Mouse (Mus musculus) hindbrain, embryonic 13.5 days (tissue): ENCODE results near the gene Sun2. TPM values are rescaled to one million over a fixed set of nuclear protein-coding genes. Genes with fewer than 3 reads are reported as not detected.

Experiments
- ATAC-seq: fragments of 200-750 bp; cut with Nextera tagmentation; 2 replicates; pipeline ENCODE4 v1.8.0; 2017; ENCODE audit warnings: moderate TSS enrichment; ENCODE audit not compliant: low FRiP score
- H3K27ac ChIP-seq: fragments of 300-500 bp; sonication (generic); 2 replicates; pipeline ENCODE4 v1.5.1; 2015; ENCODE audit warnings: inconsistent platforms, mild to moderate bottlenecking, moderate library complexity
- H3K27me3 ChIP-seq: fragments of 300-500 bp; sonication (generic); 2 replicates; pipeline ENCODE4 v1.6.1; 2015; ENCODE audit warnings: mild to moderate bottlenecking, inconsistent platforms
- H3K36me3 ChIP-seq: fragments of 300-500 bp; sonication (generic); 2 replicates; pipeline ENCODE4 v1.6.1; 2015; ENCODE audit warnings: mild to moderate bottlenecking, inconsistent platforms
- H3K4me1 ChIP-seq: fragments of 300-500 bp; sonication (generic); replicated peaks from 2 replicates; pipeline ENCODE4 v1.6.1; 2015; ENCODE audit warnings: inconsistent platforms
- H3K4me2 ChIP-seq: fragments of 300-500 bp; sonication (generic); 2 replicates; pipeline ENCODE4 v1.6.1; 2015; ENCODE audit warnings: inconsistent platforms, mild to moderate bottlenecking, moderate library complexity
- H3K4me3 ChIP-seq: fragments of 300-500 bp; sonication (generic); 2 replicates; pipeline ENCODE4 v1.5.1; 2015; ENCODE audit warnings: mild to moderate bottlenecking, inconsistent platforms
- H3K9ac ChIP-seq: fragments of 300-500 bp; sonication (generic); 2 replicates; pipeline ENCODE4 v1.6.1; 2015; ENCODE audit warnings: mild to moderate bottlenecking, inconsistent platforms
- H3K9me3 ChIP-seq: fragments of 300-500 bp; sonication (generic); 2 replicates; pipeline ENCODE4 v1.6.1; 2016; ENCODE audit warnings: inconsistent platforms
- WGBS: fragments of 180-500 bp; shearing (Covaris S2); methylation state at CpG from one replicate; pipeline ENCODE4 v1.1.7; 2015; 5-methylcytosine and 5-hydroxymethylcytosine counted together
- polyA plus RNA-seq: library from polyadenylated mRNA; unstranded; fragments of >200 nt; fragmentation: Nextera tagmentation; extraction: Ambion mirVana; gene quantifications from 2 replicates; pipeline ENCODE4 v1.2.1, GENCODE M21; 2015

Gene Sun2
- polyA plus RNA-seq, 1 experiment from 2014 or later: 9.8 TPM

- Histone ChIP-seq H3K36me3 (peaks cover 92% of the 10 kb centered on the region), H3K9me3 (no peaks in the 10 kb centered on the region), H3K4me3 (no peak overlapping the region), H3K4me1 (peaks cover 10% of the 10 kb centered on the region), H3K9ac (0 out of 2 replicates have a peak overlapping the region, but pooled peaks have one; percentile 1), H3K4me2 (no peak overlapping the region), H3K27ac (no peak overlapping the region), H3K27me3 (no peaks in the 10 kb centered on the region)
- no peak for ATAC-seq
- WGBS: 88% methylated on average over 8 of the region's 8 CpGs
These were observed 8.0 kb downstream of the Sun2 start for GRCm38 (mm10) chr15:79734311-79734710.

GRCm38 (mm10) chr15:79733640-79734039 lies 8.7 kb downstream of the Sun2 start:
- H3K4me3 ChIP-seq: no peak overlapping the region
- WGBS: 82% methylated on average over 4 of the region's 4 CpGs
- peaks cover 92% of the 10 kb centered on the region for H3K36me3 ChIP-seq
- H3K27ac ChIP-seq: no peak overlapping the region
- H3K27me3 ChIP-seq: no peaks in the 10 kb centered on the region
- no peak overlapping the region for H3K4me2 ChIP-seq
- no peak overlapping the region for H3K9ac ChIP-seq
- H3K4me1 ChIP-seq: peaks cover 7% of the 10 kb centered on the region
- no peaks in the 10 kb centered on the region for H3K9me3 ChIP-seq
- ATAC-seq: no peak

DNA sequence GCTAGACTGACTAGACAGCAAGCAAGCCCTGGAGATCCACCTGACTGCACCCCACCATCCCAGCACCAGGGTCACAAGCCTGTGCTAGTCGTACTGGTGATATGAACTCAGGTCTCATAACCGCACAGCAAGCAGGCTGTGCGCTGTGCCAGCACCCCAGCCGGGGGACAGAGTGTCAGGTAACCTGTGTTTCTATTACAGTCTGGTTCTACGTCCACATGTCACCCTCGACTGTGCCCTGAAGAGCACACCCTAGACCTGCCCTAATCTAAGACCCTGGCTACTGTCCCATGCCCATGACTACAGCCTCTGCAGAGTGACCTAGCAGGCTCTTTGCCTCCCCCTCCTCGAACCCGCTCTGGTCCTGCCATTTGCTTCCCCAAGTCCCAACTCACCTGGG lies 9.1 kb downstream of the Sun2 start:
- peaks cover 92% of the 10 kb centered on the region for H3K36me3 ChIP-seq
- H3K4me2 ChIP-seq: no peak overlapping the region
- H3K27me3 ChIP-seq: no peaks in the 10 kb centered on the region

GRCm38 (mm10) chr15:79731554-79731953 lies 10.8 kb downstream of the Sun2 start:
- Histone ChIP-seq H3K9ac (no peak overlapping the region), H3K4me1 (peaks cover 6% of the 10 kb centered on the region; the same call in 1 of the 2 replicates), H3K27ac (no peak overlapping the region), H3K36me3 (peaks cover 92% of the 10 kb centered on the region), H3K9me3 (no peaks in the 10 kb centered on the region), H3K27me3 (no peaks in the 10 kb centered on the region), H3K4me2 (no peak overlapping the region), H3K4me3 (no peak overlapping the region)
- 89% methylated on average over 7 of the region's 7 CpGs for WGBS
- no peak for ATAC-seq

More for the DNA sequence above, 9.1 kb downstream of the Sun2 start:
- H3K27ac ChIP-seq: no peak overlapping the region
- H3K4me3 ChIP-seq: no peak overlapping the region
- 95% methylated on average over 8 of the region's 8 CpGs for WGBS
- ATAC-seq: no peak
- H3K4me1 ChIP-seq: peaks cover 7% of the 10 kb centered on the region; the same call in 1 of the 2 replicates
- H3K9ac ChIP-seq: no peak overlapping the region
- H3K9me3 ChIP-seq: no peaks in the 10 kb centered on the region

GRCm38 (mm10) chr15:79728731-79729388 lies 13.5 kb downstream of the Sun2 start:
- 93% methylated on average over 10 of the region's 10 CpGs for WGBS
- Histone ChIP-seq H3K27me3 (no peaks in the 10 kb centered on the region), H3K9me3 (no peaks in the 10 kb centered on the region), H3K36me3 (peaks cover 92% of the 10 kb centered on the region), H3K27ac (peak overlapping the region; percentile 2; the same call in 1 of the 2 replicates), H3K4me1 (peaks cover 6% of the 10 kb centered on the region; the same call in 1 of the 2 replicates), H3K9ac (no peak overlapping the region), H3K4me2 (no peak overlapping the region), H3K4me3 (no peak overlapping the region)
- ATAC-seq: no peak

DNA sequence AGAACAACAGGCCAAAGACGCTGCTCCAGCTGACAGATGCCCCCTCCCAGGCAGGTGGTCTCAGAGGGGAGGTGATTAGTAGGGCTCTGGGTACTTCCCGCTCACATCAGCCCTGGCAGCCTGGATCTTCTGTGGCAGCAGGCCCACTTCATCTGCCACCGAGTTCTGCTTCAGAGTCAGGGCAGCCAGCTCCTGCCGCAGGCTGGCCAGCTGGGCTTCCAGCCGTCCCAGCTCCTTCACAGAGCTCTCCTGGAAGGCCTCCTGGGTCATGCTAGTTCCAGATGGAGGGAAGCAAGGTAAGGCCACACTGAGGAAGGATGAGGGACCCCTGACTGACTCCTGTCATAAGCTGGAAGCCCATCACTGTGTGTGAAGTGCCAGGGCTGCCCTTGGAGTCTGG lies 14.0 kb downstream of the Sun2 start:
- ATAC-seq: no peak
- WGBS: 41% methylated on average over 5 of the region's 5 CpGs
- peak overlapping the region; percentile 50 for H3K27ac ChIP-seq

DNA sequence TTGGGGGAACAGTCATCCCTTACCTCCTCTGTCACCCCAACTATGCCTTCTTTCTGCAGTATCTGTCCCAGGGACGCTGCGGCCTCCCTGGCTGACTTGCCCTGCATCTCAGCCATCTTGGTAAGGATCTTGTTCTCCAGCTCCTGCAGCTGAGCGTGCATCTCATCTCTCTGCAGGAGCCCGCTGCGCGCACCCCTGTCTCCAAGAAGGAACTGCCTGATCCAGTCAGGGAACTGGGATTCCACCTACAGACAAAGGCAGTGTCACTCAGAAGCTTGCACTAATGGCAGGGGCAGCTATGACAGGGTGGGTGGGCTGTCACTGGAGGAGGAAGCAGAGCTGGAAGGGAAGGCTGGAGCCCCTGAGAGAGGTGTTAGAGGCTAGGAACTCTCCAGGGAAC lies 14.5 kb downstream of the Sun2 start:
- Histone ChIP-seq H3K4me1 (peaks cover 10% of the 10 kb centered on the region; the same call in 1 of the 2 replicates), H3K27ac (peak overlapping the region; percentile 50), H3K4me2 (no peak overlapping the region), H3K9me3 (no peaks in the 10 kb centered on the region), H3K27me3 (no peaks in the 10 kb centered on the region), H3K9ac (no peak overlapping the region), H3K36me3 (peaks cover 82% of the 10 kb centered on the region), H3K4me3 (no peak overlapping the region)
- no peak for ATAC-seq
- WGBS: 76% methylated on average over 6 of the region's 6 CpGs

More for the DNA sequence above, 14.0 kb downstream of the Sun2 start:
- Histone ChIP-seq H3K4me3 (no peak overlapping the region), H3K36me3 (peaks cover 86% of the 10 kb centered on the region), H3K27me3 (no peaks in the 10 kb centered on the region), H3K9ac (no peak overlapping the region), H3K4me2 (no peak overlapping the region), H3K4me1 (peaks cover 10% of the 10 kb centered on the region; the same call in 1 of the 2 replicates), H3K9me3 (no peaks in the 10 kb centered on the region)

DNA sequence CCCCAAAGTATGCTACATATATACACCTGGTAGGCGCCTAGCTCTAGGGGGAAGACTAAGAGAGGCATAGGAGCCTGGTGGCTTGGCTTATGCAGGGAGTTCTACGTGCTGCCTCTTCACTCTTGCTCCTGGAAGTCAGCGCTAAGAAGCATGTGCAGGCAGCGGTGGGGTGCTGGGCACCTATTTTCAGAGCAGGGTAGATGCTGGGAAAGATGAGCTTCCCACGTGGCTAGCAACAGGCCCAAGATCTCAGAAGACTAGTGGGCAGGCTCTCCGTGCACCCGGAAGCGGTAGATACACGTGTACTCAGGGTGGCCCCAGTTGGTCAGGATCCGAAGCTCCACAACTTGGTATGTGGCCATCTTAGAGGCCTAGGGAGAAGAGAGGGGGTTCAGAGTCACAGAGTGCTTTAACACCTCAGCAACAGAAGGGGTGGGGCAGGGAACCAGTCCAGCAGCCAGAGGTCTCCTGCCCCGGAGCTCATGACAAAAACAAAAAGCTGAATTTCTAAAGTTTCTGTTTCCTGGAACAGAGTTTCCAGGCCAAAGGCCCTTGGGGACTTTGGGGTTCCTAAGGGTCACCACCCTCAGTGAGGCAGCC lies 17.0 kb downstream of the Sun2 start:
- Histone ChIP-seq H3K9ac (0 out of 2 replicates have a peak overlapping the region, but pooled peaks have one; percentile 8), H3K4me2 (no peak overlapping the region), H3K36me3 (peaks cover 79% of the 10 kb centered on the region), H3K27me3 (no peaks in the 10 kb centered on the region), H3K27ac (peak overlapping the region; percentile 44; the same call in 1 of the 2 replicates), H3K4me1 (peaks cover 10% of the 10 kb centered on the region; the same call in 1 of the 2 replicates), H3K4me3 (no peak overlapping the region), H3K9me3 (no peaks in the 10 kb centered on the region)
- ATAC-seq: no peak
- WGBS: 92% methylated on average over 11 of the region's 11 CpGs

GRCm38 (mm10) chr15:79723439-79723838 lies 18.9 kb downstream of the Sun2 start:
- Histone ChIP-seq H3K9ac (no peak overlapping the region), H3K36me3 (peaks cover 80% of the 10 kb centered on the region), H3K9me3 (no peaks in the 10 kb centered on the region), H3K4me1 (peaks cover 6% of the 10 kb centered on the region; the same call in 1 of the 2 replicates), H3K27ac (0 out of 2 replicates have a peak overlapping the region, but pooled peaks have one; percentile 35), H3K4me3 (no peak overlapping the region), H3K4me2 (no peak overlapping the region), H3K27me3 (no peaks in the 10 kb centered on the region)
- 29% methylated on average over 1 of the region's 1 CpGs for WGBS
- no peak for ATAC-seq

DNA sequence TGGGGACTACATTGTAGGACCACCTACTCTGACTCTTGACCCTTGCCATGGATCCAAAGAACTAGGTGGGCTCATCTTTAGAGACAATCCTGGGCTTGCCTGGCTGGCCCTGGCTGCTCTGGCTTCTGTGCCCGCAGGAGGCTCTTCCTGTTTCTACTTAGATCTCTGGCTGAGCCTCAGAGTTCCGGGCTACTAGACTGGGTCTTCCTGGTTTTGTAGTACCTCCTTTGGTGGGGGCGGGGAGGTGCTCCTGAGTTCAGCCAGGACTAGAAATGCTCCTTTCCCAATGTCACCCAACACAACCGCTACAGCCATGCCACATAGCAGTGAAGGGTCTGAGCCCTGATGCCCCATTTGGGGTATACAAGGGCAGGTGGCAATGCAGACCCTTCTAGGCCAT lies 21.5 kb downstream of the Sun2 start:
- no peaks in the 10 kb centered on the region for H3K27me3 ChIP-seq
- H3K4me2 ChIP-seq: no peak overlapping the region
- no peak overlapping the region for H3K27ac ChIP-seq
- no peak for ATAC-seq
- no peaks in the 10 kb centered on the region for H3K9me3 ChIP-seq
- no peak overlapping the region for H3K4me3 ChIP-seq
- WGBS: 92% methylated on average over 4 of the region's 4 CpGs
- H3K9ac ChIP-seq: no peak overlapping the region
- H3K4me1 ChIP-seq: 0 out of 2 replicates have a peak, but pooled peaks cover 4% of the 10 kb centered on the region
- peaks cover 80% of the 10 kb centered on the region for H3K36me3 ChIP-seq

DNA sequence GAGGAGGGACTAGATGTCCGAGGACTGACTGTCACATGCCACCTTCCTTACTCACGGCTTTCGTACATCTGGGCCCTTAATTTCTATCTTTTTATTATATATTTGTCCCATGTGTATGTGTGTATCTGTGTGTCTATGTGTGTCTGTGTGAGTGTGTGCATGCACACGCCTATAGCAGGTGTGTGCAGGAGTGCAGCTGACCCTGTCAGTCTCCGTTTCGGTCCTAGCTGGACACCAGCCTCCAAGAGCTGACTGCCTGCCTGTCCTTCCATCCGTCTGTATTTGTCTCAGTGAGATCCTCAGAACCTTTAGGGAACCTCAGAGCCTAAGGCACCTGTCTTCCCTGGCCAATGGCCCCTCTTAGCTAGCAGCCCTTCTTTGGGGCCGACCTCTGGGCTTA lies 22.1 kb downstream of the Sun2 start:
- 93% methylated on average over 8 of the region's 8 CpGs for WGBS

GRCm38 (mm10) chr15:79716710-79717109 lies 25.6 kb downstream of the Sun2 start:
- Histone ChIP-seq H3K27ac (no peak overlapping the region), H3K4me2 (no peak overlapping the region), H3K4me3 (no peak overlapping the region), H3K9me3 (no peaks in the 10 kb centered on the region), H3K4me1 (no peaks in the 10 kb centered on the region), H3K36me3 (peaks cover 97% of the 10 kb centered on the region), H3K27me3 (no peaks in the 10 kb centered on the region), H3K9ac (no peak overlapping the region; the same call in 1 of the 2 replicates)
- no peak for ATAC-seq
- 84% methylated on average over 6 of the region's 6 CpGs for WGBS

More for the DNA sequence above, 22.1 kb downstream of the Sun2 start:
- H3K4me1 ChIP-seq: 0 out of 2 replicates have a peak, but pooled peaks cover 4% of the 10 kb centered on the region
- peaks cover 80% of the 10 kb centered on the region for H3K36me3 ChIP-seq
- no peak overlapping the region for H3K4me2 ChIP-seq
- ATAC-seq: no peak
- no peak overlapping the region for H3K27ac ChIP-seq
- H3K9ac ChIP-seq: no peak overlapping the region
- H3K9me3 ChIP-seq: no peaks in the 10 kb centered on the region
- no peak overlapping the region for H3K4me3 ChIP-seq
- H3K27me3 ChIP-seq: no peaks in the 10 kb centered on the region
